Mouse (Mus musculus): ENCODE measurements around the gene Chp2. TPM values are rescaled to one million over a fixed set of nuclear protein-coding genes. Genes with fewer than 3 reads are reported as not detected.
"Not testable (repeated sequence)": the region's sequence is repeated elsewhere in the genome, so short reads cannot be mapped to it uniquely, and the experiment has no call there.

Gene Chp2
- total RNA-seq, 2 experiments from 2014 or later = 2.5 to 3.0 TPM

GRCm38 (mm10) chr7:122240413-122241119 lies 21.3 kb downstream of the Chp2 start:
- DNase-seq (ENCODE audit: low spot score) = no peak
- intact Hi-C loops (cut with DNase I) = loop anchor here (2.0 kb wide), 1 partner anchor 52 kb away; no protein-coding TSS in a partner anchor

DNA sequence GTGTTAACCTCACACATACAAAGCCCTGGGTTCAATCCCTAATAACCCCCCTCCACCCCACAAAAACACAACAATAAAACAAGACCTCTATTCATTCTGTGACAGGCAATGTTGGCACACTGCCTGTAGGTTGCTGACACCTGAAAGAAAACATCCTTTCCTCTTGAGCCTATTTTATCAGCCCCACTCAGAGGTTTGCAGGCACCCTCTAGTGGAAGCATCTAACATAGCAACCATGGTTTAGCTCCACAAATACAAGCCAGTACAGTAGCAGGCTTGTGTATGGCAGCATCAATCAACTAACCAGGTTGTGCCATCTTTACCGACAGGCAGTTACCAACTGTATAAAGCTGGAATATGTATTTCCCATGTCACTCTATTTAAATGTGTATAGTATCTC lies 23.0 kb downstream of the Chp2 start:
- DNase-seq (ENCODE audit: low spot score) = no peak
- intact Hi-C loops (cut with DNase I) = loop anchor here (2.0 kb wide), 1 partner anchor 41 kb away; no protein-coding TSS in a partner anchor

GRCm38 (mm10) chr7:122242744-122243143 lies 23.4 kb downstream of the Chp2 start:
- DNase-seq (ENCODE audit: low spot score) = not testable (repeated sequence)
- intact Hi-C loops (cut with DNase I) = loop anchor here (2.0 kb wide), 1 partner anchor 42 kb away; no protein-coding TSS in a partner anchor

DNA sequence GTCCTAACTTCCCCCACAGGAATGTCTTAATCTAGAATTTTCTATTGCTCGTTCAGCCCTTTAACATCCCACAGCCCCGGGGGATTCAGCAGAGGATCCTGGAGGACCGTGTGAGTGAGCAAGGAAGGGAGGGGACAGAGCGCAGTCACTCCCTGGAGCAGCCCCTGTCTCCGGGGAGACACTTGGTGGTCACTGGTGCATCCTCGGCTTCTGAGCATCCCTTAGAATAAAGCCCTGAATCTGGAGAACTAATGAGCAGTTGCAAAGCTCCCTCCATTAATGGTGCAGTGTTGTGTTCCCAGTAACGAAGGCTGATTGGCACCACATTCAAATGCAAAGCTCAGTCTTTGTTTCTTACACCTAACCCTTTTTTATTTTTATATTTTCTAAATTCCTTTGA lies 24.9 kb downstream of the Chp2 start:
- intact Hi-C loops (cut with DNase I) = no loop called here
- DNase-seq (ENCODE audit: low spot score) = no peak

DNA sequence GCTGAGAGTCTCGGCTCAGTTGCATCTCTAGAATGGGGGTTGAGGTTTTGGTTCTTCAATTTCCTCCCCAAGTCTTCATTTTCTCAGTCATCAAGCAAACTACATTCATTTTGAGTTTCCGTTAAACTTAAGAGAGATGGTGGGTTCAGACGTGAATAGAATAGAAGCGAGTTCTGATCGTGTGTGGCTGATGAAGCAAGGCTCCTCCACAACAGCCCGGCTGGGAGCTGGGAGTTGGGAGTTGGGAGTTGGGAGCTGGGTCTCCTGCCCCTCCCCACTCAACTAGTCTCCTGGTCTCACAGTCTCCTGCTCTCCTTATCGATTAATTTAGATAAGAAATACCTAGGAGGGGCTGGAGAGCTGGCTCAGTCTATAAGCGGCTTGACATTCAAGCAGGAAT lies 25.3 kb downstream of the Chp2 start:
- intact Hi-C loops (cut with DNase I) = no loop called here

DNA sequence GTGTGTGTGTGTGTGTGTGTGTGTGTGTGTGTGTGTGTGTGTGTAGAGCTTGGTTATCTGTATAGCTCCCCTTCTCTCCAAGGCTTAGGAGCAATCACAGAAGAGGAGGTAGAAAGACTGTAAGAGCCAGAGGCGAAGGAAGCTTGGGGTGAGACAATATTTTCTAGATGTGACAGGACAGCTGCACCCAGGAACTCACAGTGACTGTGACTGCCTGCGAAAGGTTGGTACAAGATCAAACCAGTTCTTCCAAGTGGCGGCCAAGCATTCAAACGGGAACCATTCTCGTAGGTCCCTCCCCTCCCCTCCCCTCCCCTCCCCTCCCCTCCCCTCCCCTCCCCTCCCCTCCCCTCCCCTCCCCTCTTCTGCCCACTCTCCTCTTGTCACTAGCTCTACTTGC lies 26.7 kb downstream of the Chp2 start:
- intact Hi-C loops (cut with DNase I) = no loop called here
- DNase-seq (ENCODE audit: low spot score) = no peak

More for the DNA sequence above, 25.3 kb downstream of the Chp2 start:
- no peak for DNase-seq (ENCODE audit: low spot score)

- intact Hi-C loops (cut with DNase I) = no loop called here
- DNase-seq (ENCODE audit: low spot score) = no peak
Observed at GRCm38 (mm10) chr7:122247254-122247864, 28.1 kb downstream of the Chp2 start.

GRCm38 (mm10) chr7:122249321-122249821 lies 30.1 kb downstream of the Chp2 start:
- DNase-seq (ENCODE audit: low spot score) = no peak
- intact Hi-C loops (cut with DNase I) = no loop called here

DNA sequence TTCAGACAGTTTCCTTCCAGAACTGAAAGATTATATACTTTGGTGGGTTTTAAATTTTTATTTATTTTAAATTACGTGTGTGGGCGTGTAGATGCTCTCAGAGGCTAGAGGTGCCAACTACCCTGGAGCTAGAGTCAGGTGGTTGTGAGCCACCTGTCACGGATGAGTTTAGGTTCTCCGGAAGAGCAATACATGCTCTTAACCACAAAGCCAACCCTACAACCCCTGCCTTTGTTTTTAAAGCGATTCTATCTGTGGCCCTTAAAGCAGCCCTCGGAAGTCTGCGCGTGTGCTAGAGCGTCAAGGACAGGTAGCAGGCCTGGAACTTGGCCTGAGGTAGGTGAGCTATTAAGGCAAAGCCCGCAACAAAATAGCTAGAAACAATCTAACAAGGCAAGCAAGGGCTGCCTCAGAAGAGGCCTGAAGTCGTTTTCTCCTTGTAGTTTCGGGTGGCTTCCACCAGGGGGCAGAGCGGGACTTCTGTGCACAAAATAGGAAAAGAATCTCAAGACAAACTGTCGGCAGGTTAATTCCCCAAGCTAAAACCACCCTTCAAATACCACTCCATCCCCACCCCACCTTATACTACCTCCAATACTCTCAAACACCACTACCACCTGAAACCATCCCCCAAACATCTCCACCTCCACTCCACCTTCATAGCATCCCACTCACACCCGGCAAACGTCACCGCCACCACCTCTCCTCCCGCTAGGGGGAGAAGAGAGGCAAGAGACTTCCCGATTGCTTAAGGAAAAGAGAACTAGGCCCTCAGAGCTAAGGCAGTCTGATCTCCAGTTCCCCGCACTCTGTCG lies 32.1 kb downstream of the Chp2 start:
- DNase-seq (ENCODE audit: low spot score) = peak; percentile 21
- intact Hi-C loops (cut with DNase I) = loop anchor here (1.0 to 5.0 kb wide), 2 partner anchors 208 to 671 kb away; no protein-coding TSS in a partner anchor

- intact Hi-C loops (cut with DNase I) = no loop called here
- DNase-seq (ENCODE audit: low spot score) = no peak
Observed at GRCm38 (mm10) chr7:122256722-122257121, 37.4 kb downstream of the Chp2 start.

GRCm38 (mm10) chr7:122258521-122258920 lies 39.2 kb downstream of the Chp2 start:
- intact Hi-C loops (cut with DNase I) = no loop called here
- DNase-seq (ENCODE audit: low spot score) = no peak

- DNase-seq (ENCODE audit: low spot score) = no peak
Observed at GRCm38 (mm10) chr7:122260055-122260602, 40.8 kb downstream of the Chp2 start.

DNA sequence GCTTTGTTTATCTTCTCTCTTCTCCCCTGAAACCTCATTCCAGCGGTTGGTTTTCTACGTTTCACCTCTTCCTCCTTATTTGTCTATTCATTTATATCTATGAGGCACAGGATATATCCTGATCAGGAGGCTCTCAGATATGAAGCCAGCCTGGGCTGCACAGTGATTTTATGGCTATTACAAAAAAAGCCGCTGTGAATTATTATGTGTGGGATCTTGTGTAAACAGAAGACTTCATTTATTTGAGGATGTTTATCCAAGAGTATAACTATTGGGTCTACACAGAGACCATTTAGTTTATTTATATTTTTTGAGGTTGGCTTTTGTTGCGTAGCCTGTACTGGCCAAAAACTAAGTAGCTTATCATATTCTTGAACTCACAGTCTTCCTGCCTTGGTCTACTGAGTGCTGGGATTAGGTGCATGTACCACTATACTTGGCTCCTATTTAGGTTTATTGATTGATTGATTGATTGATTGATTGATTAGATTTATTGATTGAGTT lies 49.7 kb downstream of the Chp2 start:
- intact Hi-C loops (cut with DNase I) = no loop called here

More at GRCm38 (mm10) chr7:122260055-122260602, 40.8 kb downstream of the Chp2 start:
- intact Hi-C loops (cut with DNase I) = no loop called here

DNA sequence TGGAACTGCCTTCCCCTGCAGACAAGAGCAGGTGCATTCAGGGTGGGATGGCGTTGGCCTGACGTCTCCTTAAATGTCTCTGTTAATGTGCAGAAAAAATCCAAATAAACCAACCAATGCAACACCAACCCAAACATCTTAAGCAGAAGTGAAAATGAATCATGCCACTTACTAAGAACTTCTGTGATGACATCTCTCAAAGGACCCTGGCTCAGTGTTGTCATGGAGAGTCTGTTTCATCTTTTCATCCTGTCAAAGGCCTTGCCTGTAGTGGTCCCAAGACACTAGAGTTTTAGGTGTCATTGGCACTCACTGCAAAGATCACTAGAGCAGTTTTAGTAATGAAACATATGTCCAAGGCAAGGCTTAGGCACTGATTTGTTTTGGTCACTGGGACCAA lies 53.0 kb downstream of the Chp2 start:
- intact Hi-C loops (cut with DNase I) = no loop called here
- DNase-seq (ENCODE audit: low spot score) = no peak

More for the DNA sequence above, 49.7 kb downstream of the Chp2 start:
- no peak for DNase-seq (ENCODE audit: low spot score)

Other genes starting within 250 kb of the Chp2 start
- gene Cog7, start 237.8 kb upstream of the Chp2 start, total RNA-seq (2021) = 10 to 100 TPM; 13.8 to 15.2 TPM
- 10 to 100 TPM; 25.7 to 26.9 TPM for gene Gga2, start 198.3 kb upstream of the Chp2 start, total RNA-seq (2021)
- 10 to 100 TPM; 35.0 to 38.6 TPM for gene Ubfd1, start 152.3 kb upstream of the Chp2 start, total RNA-seq (2021)
- 10 to 100 TPM; 11.3 to 12.6 TPM for gene Ears2, start 152.2 kb upstream of the Chp2 start, total RNA-seq (2021)
- gene Ndufab1, start 117.6 kb upstream of the Chp2 start, total RNA-seq (2021) = 1,000 to 10,000 TPM; 1,585 to 1,678 TPM
- under 1 TPM; 0.52 to 0.70 TPM for gene Palb2, start 86.5 kb upstream of the Chp2 start, total RNA-seq (2021)
- 10 to 100 TPM; 25.8 to 28.6 TPM for gene Dctn5, start 86.5 kb upstream of the Chp2 start, total RNA-seq (2021)
- gene Plk1, start 60.1 kb upstream of the Chp2 start, total RNA-seq (2021) = 1 to 10 TPM in 1 of 2 experiments, under 1 TPM in 1; 0.81 to 1.2 TPM
- not detected for gene Ern2, start 33.3 kb upstream of the Chp2 start, total RNA-seq (2021)
- 1 to 10 TPM; 3.2 to 3.7 TPM for gene Prkcb, start 69.3 kb downstream of the Chp2 start, total RNA-seq (2021)

Data from heart, postnatal 25 days (tissue).